Mouse (Mus musculus): ENCODE data around the gene Slc2a9. TPM values are rescaled to one million over a fixed set of nuclear protein-coding genes. Genes with fewer than 3 reads are reported as not detected.

Slc2a9 gene
- polyA plus RNA-seq, 1 experiment from 2014 or later, result 1.8 TPM

DNA sequence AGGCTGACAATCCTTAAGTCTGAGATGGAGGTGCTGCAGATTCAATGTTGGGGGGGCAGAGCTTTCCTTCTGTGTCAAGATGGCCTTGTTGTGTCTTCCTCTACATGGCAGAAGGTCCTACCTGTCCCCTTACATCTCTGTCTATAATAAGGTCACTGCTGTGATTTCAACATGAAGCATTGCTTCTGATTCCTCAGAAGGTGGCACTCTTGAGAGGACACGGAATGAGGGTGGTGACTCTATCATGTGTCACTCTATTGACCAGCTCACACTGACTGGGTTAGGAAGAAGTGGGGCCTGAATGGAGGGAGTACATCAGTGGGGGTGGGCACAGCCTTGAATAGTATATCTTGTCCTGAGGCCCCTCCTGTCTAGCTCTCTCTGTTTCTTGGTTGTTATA lies 168.4 kb downstream of the Slc2a9 start:
- 43% methylated on average over 1 of the region's 1 CpGs for WGBS
- no peak for ATAC-seq
- no peak overlapping the region for H3K27ac ChIP-seq
- H3K36me3 ChIP-seq, result no peaks in the 10 kb centered on the region
- H3K9ac ChIP-seq, result no peak overlapping the region
- no peak overlapping the region for H3K4me3 ChIP-seq (replicated peaks)
- no peaks in the 10 kb centered on the region for H3K9me3 ChIP-seq
- no peak overlapping the region for H3K4me2 ChIP-seq (replicated peaks)
- no peaks in the 10 kb centered on the region; the same call in 1 of the 2 replicates for H3K27me3 ChIP-seq (replicated peaks)
- no peaks in the 10 kb centered on the region for H3K4me1 ChIP-seq (replicated peaks)

DNA sequence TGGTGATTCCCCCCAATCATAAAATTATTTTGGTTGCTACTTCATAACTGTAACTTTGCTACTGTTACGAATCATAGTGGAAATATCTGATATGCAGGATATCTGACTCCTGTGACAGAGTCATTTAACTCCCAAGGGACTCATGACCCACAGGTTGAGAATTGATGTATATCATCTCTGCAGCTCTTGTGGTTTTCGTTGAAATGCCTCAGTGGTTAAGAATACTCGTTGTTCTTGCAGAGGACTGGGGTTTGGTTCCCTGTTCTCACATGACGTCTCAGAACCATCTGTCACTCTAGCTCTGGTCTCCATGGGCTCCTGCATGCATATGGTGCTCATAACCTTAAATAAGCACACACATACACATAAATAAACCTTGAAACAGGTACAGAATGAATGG lies 169.6 kb downstream of the Slc2a9 start:
- Histone ChIP-seq H3K9ac (no peak overlapping the region), H3K4me3 (replicated peaks) (no peak overlapping the region), H3K36me3 (no peaks in the 10 kb centered on the region), H3K27ac (no peak overlapping the region), H3K4me1 (replicated peaks) (no peaks in the 10 kb centered on the region), H3K27me3 (replicated peaks) (no peaks in the 10 kb centered on the region; the same call in 1 of the 2 replicates), H3K9me3 (no peaks in the 10 kb centered on the region), H3K4me2 (replicated peaks) (no peak overlapping the region)
- ATAC-seq, result no peak
- 71% methylated on average over 4 of the region's 4 CpGs for WGBS

DNA sequence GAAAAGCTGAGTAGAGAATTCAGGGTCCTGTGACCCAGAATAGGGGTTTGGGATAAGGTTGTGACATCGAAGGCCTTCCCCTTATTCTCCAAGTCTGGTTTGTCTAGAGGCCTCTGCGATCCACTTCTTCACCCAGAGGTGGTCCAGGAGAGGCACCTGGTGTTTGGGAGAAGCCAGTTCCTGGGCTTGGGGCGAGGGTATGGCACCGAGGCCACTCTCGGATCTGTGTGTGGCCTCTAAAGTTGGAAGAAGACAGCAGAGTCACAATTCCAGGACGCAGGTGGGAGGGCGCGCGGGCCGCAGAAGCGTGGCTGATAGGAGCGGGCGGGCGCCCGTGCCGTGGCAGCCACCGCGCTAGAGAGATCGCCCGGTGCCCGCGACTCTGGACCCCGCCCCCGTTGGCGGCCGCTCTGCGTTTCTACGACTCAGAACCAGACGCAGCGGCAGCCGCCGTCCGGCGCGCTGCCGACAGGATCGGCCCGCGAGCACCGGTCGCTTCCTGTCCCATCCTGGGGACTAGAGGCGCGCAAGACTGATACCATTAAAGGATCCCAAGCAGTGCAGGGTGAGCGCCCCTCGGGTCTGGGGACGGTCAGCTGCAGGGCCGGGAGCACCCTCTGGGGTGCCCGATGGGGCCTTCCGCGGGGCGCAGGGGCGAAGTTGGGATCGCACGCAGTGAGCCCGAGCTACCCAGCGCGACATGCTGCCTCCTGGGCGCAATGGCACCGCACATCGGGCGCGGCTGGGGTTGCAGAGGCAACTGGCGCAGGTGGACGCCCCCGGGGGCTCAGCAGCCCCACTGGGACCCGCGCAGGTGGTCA lies 183.8 kb downstream of the Slc2a9 start, which contains the start of gene Drd5:
TSS of gene Drd5 (plus strand) at position 402 of the 821 bp plus-strand sequence.
- Histone ChIP-seq H3K27me3 (replicated peaks) (peaks cover 50% of the 10 kb centered on the region), H3K4me2 (replicated peaks) (peak within 1 kb of the TSS; percentile 65), H3K9me3 (no peaks in the 10 kb centered on the region), H3K9ac (no peak within 1 kb of the TSS), H3K36me3 (no peaks in the 10 kb centered on the region), H3K27ac (no peak within 1 kb of the TSS), H3K4me1 (replicated peaks) (peaks cover 5% of the 10 kb centered on the region; the same call in 1 of the 2 replicates), H3K4me3 (replicated peaks) (peak within 1 kb of the TSS; percentile 27)
- no peak for ATAC-seq
- WGBS, result 3% methylated on average over 67 of the region's 67 CpGs

DNA sequence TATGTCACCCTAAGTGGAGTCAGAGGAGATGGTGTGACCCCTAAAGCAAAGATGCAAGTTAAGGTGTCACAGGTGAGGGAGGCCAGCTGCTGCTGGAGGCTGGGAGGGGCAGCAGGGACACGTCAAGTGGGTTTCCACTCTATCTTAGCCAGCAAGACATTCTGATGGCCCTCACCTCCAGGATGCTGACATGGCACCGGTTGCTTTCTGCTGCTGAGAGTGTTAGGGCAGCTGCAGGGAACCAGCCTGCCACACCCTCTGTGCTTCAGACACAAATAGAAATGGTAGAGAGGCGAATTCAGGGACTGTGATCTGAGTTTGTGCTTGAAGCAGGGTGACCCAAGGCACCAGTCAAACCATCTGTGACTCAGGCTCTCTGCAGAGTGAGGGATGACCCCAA lies 193.1 kb downstream of the Slc2a9 start:
- Histone ChIP-seq H3K4me2 (replicated peaks) (no peak overlapping the region), H3K9me3 (no peaks in the 10 kb centered on the region), H3K27me3 (replicated peaks) (no peaks in the 10 kb centered on the region), H3K9ac (no peak overlapping the region), H3K4me1 (replicated peaks) (no peaks in the 10 kb centered on the region), H3K27ac (no peak overlapping the region), H3K4me3 (replicated peaks) (no peak overlapping the region), H3K36me3 (no peaks in the 10 kb centered on the region)
- ATAC-seq, result no peak
- WGBS, result 65% methylated on average over 3 of the region's 3 CpGs

DNA sequence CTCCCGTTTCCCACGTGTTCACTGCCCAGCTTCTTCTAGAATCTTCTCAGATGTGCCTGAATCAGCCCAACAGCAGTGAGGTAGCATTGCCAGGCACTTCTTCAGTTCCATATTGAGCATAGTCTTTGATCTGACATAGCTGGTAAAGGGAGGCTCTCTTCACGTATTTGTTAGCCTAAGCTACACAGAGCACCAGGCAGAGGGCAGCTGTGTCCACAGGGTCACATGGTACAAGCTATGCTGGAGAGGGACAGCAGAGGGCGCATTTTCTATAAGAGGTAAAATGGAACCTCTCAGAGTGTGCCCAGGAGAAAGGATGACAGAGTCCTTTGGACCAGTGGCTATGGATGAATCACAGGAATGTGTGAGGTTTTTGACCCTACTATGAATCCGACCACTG lies 194.1 kb downstream of the Slc2a9 start:
- H3K4me3 ChIP-seq (replicated peaks), result no peak overlapping the region
- no peak overlapping the region for H3K4me2 ChIP-seq (replicated peaks)
- H3K9ac ChIP-seq, result no peak overlapping the region
- ATAC-seq, result peak; percentile 54
- WGBS, result 56% methylated on average over 5 of the region's 5 CpGs
- H3K27me3 ChIP-seq (replicated peaks), result no peaks in the 10 kb centered on the region
- H3K27ac ChIP-seq, result no peak overlapping the region
- no peaks in the 10 kb centered on the region for H3K9me3 ChIP-seq
- H3K4me1 ChIP-seq (replicated peaks), result no peaks in the 10 kb centered on the region
- H3K36me3 ChIP-seq, result no peaks in the 10 kb centered on the region

GRCm38 (mm10) chr5:38307255-38308101 lies 195.5 kb downstream of the Slc2a9 start:
- WGBS, result 9% methylated on average over 26 of the region's 26 CpGs
- peak; percentile 92 for ATAC-seq

DNA sequence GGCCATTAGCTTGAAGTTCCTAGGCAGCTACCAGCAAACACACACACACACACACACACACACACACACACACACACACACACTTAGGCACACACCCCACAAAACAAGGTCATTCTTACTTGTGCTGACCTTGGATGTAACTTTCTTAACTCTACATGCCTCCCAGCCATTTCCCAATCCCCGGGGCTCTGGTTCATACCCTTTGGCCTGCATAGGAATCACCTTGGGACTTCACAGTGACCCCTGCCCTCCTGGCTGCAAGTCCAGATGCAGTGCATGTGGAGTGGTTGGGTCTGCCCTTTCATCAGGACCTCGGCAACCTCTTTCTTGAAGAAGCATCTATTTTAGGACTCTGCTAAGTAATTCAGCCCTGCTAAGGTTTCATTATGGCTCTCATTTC lies 197.7 kb downstream of the Slc2a9 start:
- no peaks in the 10 kb centered on the region for H3K4me1 ChIP-seq (replicated peaks)
- H3K9ac ChIP-seq, result no peak overlapping the region
- no peak overlapping the region for H3K4me3 ChIP-seq (replicated peaks)
- ATAC-seq, result no peak
- H3K9me3 ChIP-seq, result no peaks in the 10 kb centered on the region
- H3K27me3 ChIP-seq (replicated peaks), result no peaks in the 10 kb centered on the region
- 78% methylated on average over 2 of the region's 2 CpGs for WGBS
- no peaks in the 10 kb centered on the region for H3K36me3 ChIP-seq
- no peak overlapping the region for H3K27ac ChIP-seq
- no peak overlapping the region for H3K4me2 ChIP-seq (replicated peaks)

More at GRCm38 (mm10) chr5:38307255-38308101, 195.5 kb downstream of the Slc2a9 start:
- Histone ChIP-seq H3K4me2 (replicated peaks) (peak overlapping the region; percentile 72), H3K4me1 (replicated peaks) (no peaks in the 10 kb centered on the region), H3K36me3 (no peaks in the 10 kb centered on the region), H3K9ac (no peak overlapping the region), H3K27me3 (replicated peaks) (no peaks in the 10 kb centered on the region), H3K9me3 (no peaks in the 10 kb centered on the region), H3K4me3 (replicated peaks) (peak overlapping the region; percentile 37), H3K27ac (no peak overlapping the region)

GRCm38 (mm10) chr5:38302651-38303050 lies 200.3 kb downstream of the Slc2a9 start:
- no peak overlapping the region for H3K27ac ChIP-seq
- H3K9me3 ChIP-seq, result no peaks in the 10 kb centered on the region
- no peaks in the 10 kb centered on the region for H3K4me1 ChIP-seq (replicated peaks)
- no peaks in the 10 kb centered on the region for H3K36me3 ChIP-seq
- no peak overlapping the region for H3K4me3 ChIP-seq (replicated peaks)
- ATAC-seq, result no peak
- 43% methylated on average over 12 of the region's 12 CpGs for WGBS
- no peak overlapping the region for H3K4me2 ChIP-seq (replicated peaks)
- no peaks in the 10 kb centered on the region for H3K27me3 ChIP-seq (replicated peaks)
- no peak overlapping the region for H3K9ac ChIP-seq

GRCm38 (mm10) chr5:38301761-38302411 lies 201.1 kb downstream of the Slc2a9 start:
- Histone ChIP-seq H3K9ac (no peak overlapping the region), H3K4me2 (replicated peaks) (no peak overlapping the region), H3K4me3 (replicated peaks) (no peak overlapping the region), H3K4me1 (replicated peaks) (no peaks in the 10 kb centered on the region), H3K27ac (no peak overlapping the region), H3K9me3 (no peaks in the 10 kb centered on the region), H3K27me3 (replicated peaks) (no peaks in the 10 kb centered on the region), H3K36me3 (no peaks in the 10 kb centered on the region)
- WGBS, result 85% methylated on average over 12 of the region's 12 CpGs
- no peak for ATAC-seq

Other genes with a start within 250 kb of the Slc2a9 start
- gene Tmem128, start 243.0 kb downstream of the Slc2a9 start, polyA plus RNA-seq (2015; fragmentation: Nextera tagmentation; extraction: Ambion mirVana), result 67.9 and 68.6 TPM in 2 replicates
- gene Otop1, start 227.2 kb downstream of the Slc2a9 start, polyA plus RNA-seq (2015; fragmentation: Nextera tagmentation; extraction: Ambion mirVana), result not detected in 2 replicates
- not detected in 2 replicates for gene Drd5, start 183.8 kb downstream of the Slc2a9 start, polyA plus RNA-seq (2015; fragmentation: Nextera tagmentation; extraction: Ambion mirVana)
- 240 and 243 TPM in 2 replicates for gene Wdr1, start 60.1 kb upstream of the Slc2a9 start, polyA plus RNA-seq (2015; fragmentation: Nextera tagmentation; extraction: Ambion mirVana)
- gene Zfp518b, start 181.7 kb upstream of the Slc2a9 start, polyA plus RNA-seq (2015; fragmentation: Nextera tagmentation; extraction: Ambion mirVana), result 13.6 and 14.4 TPM in 2 replicates